Mouse (Mus musculus) heart, adult 2 months (tissue): Measurements from ENCODE around the gene Fahd1. TPM values are rescaled to one million over a fixed set of nuclear protein-coding genes. Genes with fewer than 3 reads are reported as not detected.

Source experiments
- DNase-seq, 2 experiments: peaks; one replicate each; pipeline ENCODE4 v3.0.0; 2021
- H3K27ac ChIP-seq: fragments of 200-600 bp; 2 replicates; pipeline ENCODE4 v1.8.1; 2022
- H3K27me3 ChIP-seq: fragments of 200-500 bp; 2 replicates; pipeline ENCODE4 v1.6.1; 2012; ENCODE audit warnings: mild to moderate bottlenecking, low read length, inconsistent platforms, mixed read lengths; ENCODE audit not compliant: control insufficient read depth, insufficient read depth
- H3K36me3 ChIP-seq: fragments of 200-500 bp; 2 replicates; pipeline ENCODE4 v1.6.1; 2012; ENCODE audit warnings: low read length, inconsistent platforms; ENCODE audit not compliant: control insufficient read depth, insufficient read depth
- H3K4me1 ChIP-seq: fragments of 200-500 bp; 2 replicates; pipeline ENCODE4 v1.6.1; 2011; ENCODE audit warnings: low read length; ENCODE audit not compliant: control insufficient read depth, insufficient read depth
- H3K4me3 ChIP-seq: fragments of 200-600 bp; 2 replicates; pipeline ENCODE4 v1.8.1; 2022
- H3K79me2 ChIP-seq: fragments of 200-500 bp; replicated peaks from 2 replicates; pipeline ENCODE4 v1.6.1; 2012; ENCODE audit warnings: mild to moderate bottlenecking, inconsistent platforms, low read length, moderate library complexity, mixed read lengths; ENCODE audit not compliant: control insufficient read depth, insufficient read depth
- H3K9ac ChIP-seq: fragments of 200-500 bp; 2 replicates; pipeline ENCODE4 v1.6.1; 2012; ENCODE audit warnings: low read depth, mild to moderate bottlenecking, control low read depth, inconsistent platforms, low read length, mixed read lengths
- CTCF ChIP-seq: fragments of 200-600 bp; IDR thresholded peaks from 2 replicates; pipeline ENCODE4 v1.8.1; 2022; ENCODE audit warnings: antibody characterized with exemption, mild to moderate bottlenecking, moderate library complexity
- EP300 ChIP-seq: fragments of 200-500 bp; IDR thresholded peaks from 2 replicates; pipeline ENCODE4 v1.6.1; 2011; ENCODE audit warnings: low read depth, low read length, control low read depth; ENCODE audit not compliant: insufficient read depth
- POLR2A ChIP-seq: fragments of 200-500 bp; IDR thresholded peaks from 2 replicates; pipeline ENCODE4 v1.6.1; 2011; ENCODE audit warnings: mild to moderate bottlenecking, low read depth, low read length, control low read depth; ENCODE audit not compliant: insufficient read depth
- WGBS: fragments of 180-500 bp; shearing (Covaris S2); methylation state at CpG from one replicate; pipeline ENCODE4 v1.1.7; 2018; 5-methylcytosine and 5-hydroxymethylcytosine counted together
- intact Hi-C: fragments of 180-260 bp; cut with DNase I; formaldehyde crosslinking; loops from one replicate; pipeline ENCODE4 v1.15.1; 2025
- polyA plus RNA-seq: library from polyadenylated mRNA; depleted of rRNA; stranded (reverse); fragments of >200 nt; gene quantifications from 2 replicates; pipeline ENCODE4 v1.2.3, GENCODE M21; 2012
- total RNA-seq, 2 experiments: library from RNA; stranded (reverse); gene quantifications; 2 replicates each; pipeline ENCODE4 v1.2.3; 2021

Fahd1 gene
- total and polyA plus RNA-seq, 3 experiments: 42.7 to 81.5 (median 80.3) TPM

GRCm38 (mm10) chr17:24886134-24886931 lies 36.2 kb upstream of the Fahd1 start, which contains the start of the genes Nubp2 and Spsb3:
TSS of gene Nubp2 (minus strand) at chr17:24886349.
TSS of gene Spsb3 (plus strand) at chr17:24886643.
- Histone ChIP-seq H3K27me3 (no peaks in the 10 kb centered on the region), H3K79me2 (no peaks in the 10 kb centered on the region), H3K9ac (peak within 1 kb of the TSS; percentile 84), H3K4me3 (peak within 1 kb of the TSS; percentile 95), H3K27ac (peak within 1 kb of the TSS; percentile 93), H3K4me1 (peaks cover 15% of the 10 kb centered on the region), H3K36me3 (no peaks in the 10 kb centered on the region)
- intact Hi-C loops: no loop called here
- DNase-seq: peak; percentile 97 to 98
- TF ChIP-seq CTCF (peak; percentile 62), EP300 (no peak), POLR2A (peak; percentile 90)
- WGBS: under 1% methylated on average over 69 of the region's 69 CpGs

GRCm38 (mm10) chr17:24885356-24886133 lies 35.4 kb upstream of the Fahd1 start:
- peak overlapping the region; percentile 71 for H3K27ac ChIP-seq
- 20% methylated on average over 22 of the region's 22 CpGs for WGBS
- TF ChIP-seq POLR2A (no peak), EP300 (no peak), CTCF (no peak)

DNA sequence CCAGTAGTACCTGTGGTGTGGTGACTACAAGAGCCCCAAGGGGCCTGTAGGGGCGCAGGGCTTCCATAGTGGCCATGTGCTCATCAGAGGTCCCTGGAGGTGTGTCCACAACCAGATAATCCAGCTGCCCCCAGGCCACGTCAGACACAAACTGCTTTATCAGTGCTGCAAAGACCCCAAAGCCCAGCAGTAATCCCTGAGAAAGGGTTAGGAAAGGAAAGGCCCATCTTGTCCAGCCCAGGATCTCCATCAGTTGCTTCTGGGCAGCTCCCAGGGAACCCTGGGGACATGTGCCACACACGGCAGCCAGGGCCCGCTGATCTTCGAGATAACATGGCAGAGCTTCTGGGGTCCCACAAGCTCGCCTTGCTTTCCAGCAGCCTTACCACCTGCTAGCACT lies 34.2 kb upstream of the Fahd1 start:
- Histone ChIP-seq H3K9ac (no peak overlapping the region), H3K27me3 (no peaks in the 10 kb centered on the region), H3K79me2 (no peaks in the 10 kb centered on the region), H3K27ac (no peak overlapping the region), H3K4me1 (peaks cover 15% of the 10 kb centered on the region), H3K4me3 (no peak overlapping the region), H3K36me3 (no peaks in the 10 kb centered on the region)
- DNase-seq: no peak
- no peak for TF ChIP-seq EP300
- WGBS: 81% methylated on average over 6 of the region's 6 CpGs
- intact Hi-C loops: loop anchor here (2.0 kb wide), 1 partner anchor 34 kb away; the partner anchor contains the start of gene Fahd1

More at GRCm38 (mm10) chr17:24885356-24886133, 35.4 kb upstream of the Fahd1 start:
- Histone ChIP-seq H3K4me3 (peak overlapping the region; percentile 76), H3K79me2 (no peaks in the 10 kb centered on the region), H3K27me3 (no peaks in the 10 kb centered on the region), H3K4me1 (peaks cover 15% of the 10 kb centered on the region), H3K9ac (peak overlapping the region; percentile 79), H3K36me3 (no peaks in the 10 kb centered on the region)
- peak in 1 of 2 experiments; percentile 21 for DNase-seq
- intact Hi-C loops: loop anchor here (2.0 kb wide), 1 partner anchor 35 kb away; the partner anchor contains the start of gene Fahd1

DNA sequence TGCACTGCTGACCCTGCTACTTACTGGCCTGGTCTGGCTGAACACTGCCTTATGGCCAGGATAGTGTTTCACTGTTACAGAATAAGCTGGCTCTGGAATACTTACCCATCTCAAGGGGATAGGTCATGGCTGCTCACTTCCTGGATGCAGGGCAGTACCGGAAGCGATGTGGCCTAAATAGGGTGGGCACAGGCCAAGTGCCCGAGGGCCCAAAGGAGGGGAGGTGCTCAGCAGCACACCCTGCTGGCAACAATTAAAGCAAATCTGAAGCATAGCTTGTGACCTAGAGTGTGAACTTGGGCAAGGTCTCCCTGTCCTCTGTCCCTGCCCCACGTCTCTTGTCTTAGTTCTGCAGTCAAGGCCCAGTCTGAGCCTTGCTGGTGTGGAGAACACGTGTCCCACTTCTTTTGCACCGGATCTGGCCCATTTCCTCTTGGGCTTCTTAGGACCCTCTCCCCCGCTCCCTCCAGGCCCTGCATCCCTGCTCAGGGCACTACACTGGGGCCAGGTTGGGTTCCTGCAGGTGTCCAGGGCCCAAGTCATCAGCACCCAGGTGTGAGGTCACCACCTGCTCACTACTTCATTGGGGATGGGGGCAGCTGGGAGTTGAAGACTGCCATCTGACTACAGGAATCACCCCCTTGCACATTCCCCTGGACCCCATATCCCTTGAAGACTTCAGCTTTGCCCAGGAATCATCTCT lies 31.7 kb upstream of the Fahd1 start:
- peak; percentile 36 to 53 for DNase-seq
- TF ChIP-seq POLR2A: no peak
- peak; percentile 72 for TF ChIP-seq CTCF
- TF ChIP-seq EP300: no peak
- WGBS: 36% methylated on average over 7 of the region's 7 CpGs
- peaks cover 8% of the 10 kb centered on the region for H3K4me1 ChIP-seq
- no peaks in the 10 kb centered on the region for H3K36me3 ChIP-seq
- no peak overlapping the region for H3K4me3 ChIP-seq
- no peak overlapping the region for H3K9ac ChIP-seq
- no peaks in the 10 kb centered on the region for H3K79me2 ChIP-seq
- no peaks in the 10 kb centered on the region for H3K27me3 ChIP-seq
- H3K27ac ChIP-seq: no peak overlapping the region
- intact Hi-C loops: loop anchor here (1.0 kb wide), 1 partner anchor 137 kb away; no protein-coding TSS in a partner anchor

GRCm38 (mm10) chr17:24878531-24878930 lies 28.4 kb upstream of the Fahd1 start:
- H3K4me1 ChIP-seq: peaks cover 5% of the 10 kb centered on the region
- no peaks in the 10 kb centered on the region for H3K27me3 ChIP-seq
- H3K79me2 ChIP-seq: no peaks in the 10 kb centered on the region
- TF ChIP-seq EP300: no peak
- TF ChIP-seq CTCF: no peak
- TF ChIP-seq POLR2A: no peak
- 0 out of 2 replicates have a peak overlapping the region, but pooled peaks have one; percentile 8 for H3K9ac ChIP-seq
- H3K4me3 ChIP-seq: no peak overlapping the region
- 73% methylated on average over 8 of the region's 8 CpGs for WGBS
- H3K27ac ChIP-seq: peak overlapping the region; percentile 80
- intact Hi-C loops: no loop called here
- H3K36me3 ChIP-seq: no peaks in the 10 kb centered on the region
- DNase-seq: peak in 1 of 2 experiments; percentile 36
